In the genomic region with DNA sequence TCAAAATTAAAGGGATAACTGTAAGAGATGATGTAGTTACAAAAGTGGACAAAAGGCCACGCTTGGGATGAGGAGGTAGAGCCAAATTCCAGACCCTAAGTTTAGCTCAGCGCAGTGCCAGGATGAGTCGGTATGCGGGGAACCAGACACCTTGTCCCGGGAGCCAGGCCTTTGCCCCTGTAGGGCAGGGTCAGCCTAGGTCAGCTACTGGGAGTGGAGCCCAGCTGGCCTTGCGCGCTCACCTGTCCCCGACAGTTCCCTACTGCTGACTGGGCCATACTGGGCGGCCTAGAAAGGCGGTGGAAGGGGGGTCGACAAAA, we compare ENCODE assay signal across 8 mouse cellular contexts. TPM values are rescaled to one million over a fixed set of nuclear protein-coding genes. Genes with fewer than 3 reads are reported as not detected.
DNase-seq lines count a peak whose midpoint lies in the region; ATAC-seq lines count a peak whose summit lies in the region.

No protein-coding gene starts in this region.

- H3K9ac ChIP-seq in forebrain, embryonic 11.5 days (ENCODE audit: low read length): peak overlapping the region; percentile 70
- H3K9ac ChIP-seq in intestine, embryonic 16.5 days (ENCODE audit: low read depth, low read length): peak overlapping the region; percentile 82
- H3K9ac ChIP-seq in midbrain, embryonic 13.5 days (replicated peaks): peak overlapping the region; percentile 79

- no peaks in the 10 kb centered on the region for H3K9me3 ChIP-seq in heart, embryonic 10.5 days
- H3K9me3 ChIP-seq in forebrain, embryonic 11.5 days (ENCODE audit: control insufficient read depth, low read length): no peaks in the 10 kb centered on the region
- no peaks in the 10 kb centered on the region for H3K9me3 ChIP-seq in intestine, embryonic 16.5 days (ENCODE audit: control insufficient read depth, low read length)
- no peaks in the 10 kb centered on the region for H3K9me3 ChIP-seq in midbrain, embryonic 13.5 days

- DNase-seq in heart, embryonic 10.5 days (ENCODE audit: low spot score): no peak
- DNase-seq in heart, postnatal 25 days (ENCODE audit: low spot score): no peak
- DNase-seq in forebrain, embryonic 11.5 days (ENCODE audit: low spot score): no peak
- no peak for DNase-seq in left cerebral cortex, postnatal 14 days (ENCODE audit: low spot score in 2 of 2)
- no peak for DNase-seq in adrenal gland, adult (ENCODE audit: inconsistent age in 2 of 2, low spot score in 1 of 2)

- H3K27ac ChIP-seq in heart, embryonic 10.5 days: peak overlapping the region; percentile 79; the same call in 1 of the 2 replicates
- no peak overlapping the region for H3K27ac ChIP-seq in forebrain, embryonic 11.5 days (ENCODE audit: low read depth, low read length)
- no peak overlapping the region for H3K27ac ChIP-seq in intestine, embryonic 16.5 days (ENCODE audit: low read length)
- H3K27ac ChIP-seq in midbrain, embryonic 13.5 days: no peak overlapping the region

- peaks cover 34% of the 10 kb centered on the region for H3K27me3 ChIP-seq in heart, embryonic 10.5 days (ENCODE audit: insufficient read depth, poor library complexity, severe bottlenecking)
- peaks cover 6% of the 10 kb centered on the region; the same call in 1 of the 2 replicates for H3K27me3 ChIP-seq in forebrain, embryonic 11.5 days (ENCODE audit: control insufficient read depth, insufficient read depth, low read length)
- H3K27me3 ChIP-seq in intestine, embryonic 16.5 days (replicated peaks; ENCODE audit: control insufficient read depth, insufficient read depth, low read length): no peaks in the 10 kb centered on the region
- H3K27me3 ChIP-seq in midbrain, embryonic 13.5 days: peaks cover 40% of the 10 kb centered on the region

- intact Hi-C loops in heart, postnatal 25 days (cut with DNase I): no loop called here
- intact Hi-C loops in left cerebral cortex, postnatal 14 days (cut with DNase I): no loop called here

- 9% methylated on average over 11 of the region's 11 CpGs for WGBS in heart, embryonic 10.5 days
- WGBS in forebrain, embryonic 11.5 days: 7% methylated on average over 11 of the region's 11 CpGs
- WGBS in intestine, embryonic 16.5 days: 17% methylated on average over 11 of the region's 11 CpGs
- 7% methylated on average over 11 of the region's 11 CpGs for WGBS in midbrain, embryonic 13.5 days

- peak overlapping the region; percentile 93 for H3K4me3 ChIP-seq in heart, embryonic 10.5 days
- peak overlapping the region; percentile 75 for H3K4me3 ChIP-seq in forebrain, embryonic 11.5 days (ENCODE audit: low read depth, low read length)
- H3K4me3 ChIP-seq in intestine, embryonic 16.5 days (ENCODE audit: low read length): peak overlapping the region; percentile 93
- H3K4me3 ChIP-seq in midbrain, embryonic 13.5 days (replicated peaks): peak overlapping the region; percentile 88

- H3K4me2 ChIP-seq in forebrain, embryonic 11.5 days (ENCODE audit: low read depth, low read length, severe bottlenecking): peak overlapping the region; percentile 77
- peak overlapping the region; percentile 89 for H3K4me2 ChIP-seq in intestine, embryonic 16.5 days (ENCODE audit: low read depth, low read length)
- H3K4me2 ChIP-seq in midbrain, embryonic 13.5 days (replicated peaks): peak overlapping the region; percentile 87

- H3K36me3 ChIP-seq in heart, embryonic 10.5 days: no peaks in the 10 kb centered on the region
- no peaks in the 10 kb centered on the region for H3K36me3 ChIP-seq in forebrain, embryonic 11.5 days (ENCODE audit: control insufficient read depth, insufficient read depth, low read length)
- H3K36me3 ChIP-seq in intestine, embryonic 16.5 days (ENCODE audit: control insufficient read depth, insufficient read depth, low read length): no peaks in the 10 kb centered on the region
- H3K36me3 ChIP-seq in midbrain, embryonic 13.5 days: no peaks in the 10 kb centered on the region

- peaks cover 13% of the 10 kb centered on the region for H3K4me1 ChIP-seq in heart, embryonic 10.5 days
- peaks cover 2% of the 10 kb centered on the region; the same call in 1 of the 2 replicates for H3K4me1 ChIP-seq in forebrain, embryonic 11.5 days (replicated peaks; ENCODE audit: control insufficient read depth, insufficient read depth, low read length)
- H3K4me1 ChIP-seq in intestine, embryonic 16.5 days (ENCODE audit: control insufficient read depth, insufficient read depth, low read length): peaks cover 12% of the 10 kb centered on the region
- H3K4me1 ChIP-seq in midbrain, embryonic 13.5 days (replicated peaks): peaks cover 15% of the 10 kb centered on the region

- no peak for ATAC-seq in forebrain, embryonic 11.5 days (replicated peaks; ENCODE audit: low FRiP score)
- peak; percentile 7; the same call in 1 of the 2 replicates for ATAC-seq in intestine, embryonic 16.5 days
- peak; percentile 44; the same call in 1 of the 2 replicates for ATAC-seq in midbrain, embryonic 13.5 days
- no peak for ATAC-seq in granulocyte monocyte progenitor cell, adult 5-6 weeks (replicated peaks; ENCODE audit: poor library complexity, severe bottlenecking)

RNA-seq across cellular contexts. Expression of gene Gm12184, which starts 10.5 kb away (rescaled TPM):
- polyA plus RNA-seq in heart, embryonic 10.5 days (2016; fragmentation: Nextera tagmentation; extraction: Ambion mirVana): 0.68 and 1.9 TPM in 2 replicates
- total RNA-seq in heart, postnatal 25 days (2021): 1 to 10 TPM; 2.0 to 3.2 TPM
- polyA plus RNA-seq in forebrain, embryonic 11.5 days (2014; fragmentation: Nextera tagmentation; extraction: Ambion mirVana): 12.3 and 12.7 TPM in 2 replicates
- 1.3 and 1.4 TPM in 2 replicates for polyA plus RNA-seq in intestine, embryonic 16.5 days (2015; fragmentation: Nextera tagmentation; extraction: Ambion mirVana)
- 3.4 and 3.6 TPM in 2 replicates for polyA plus RNA-seq in midbrain, embryonic 13.5 days (2015; fragmentation: Nextera tagmentation; extraction: Ambion mirVana)
- 1 to 10 TPM; 1.2 to 1.6 TPM for total RNA-seq in left cerebral cortex, postnatal 14 days (2021)
- total RNA-seq in granulocyte monocyte progenitor cell, adult 5-6 weeks (2014; fragmentation: Nextera tagmentation): 2.9 and 10.5 TPM in 2 replicates
- 14.2 and 35.9 TPM in 2 replicates for total RNA-seq in granulocyte monocyte progenitor cell, adult 5-6 weeks (2017)

RNA-seq across cellular contexts. Expression of gene Trim7, which starts 11.0 kb away (rescaled TPM):
- polyA plus RNA-seq in heart, embryonic 10.5 days (2016; fragmentation: Nextera tagmentation; extraction: Ambion mirVana): 0.18 and 0.44 TPM in 2 replicates
- total RNA-seq in heart, postnatal 25 days (2021): 10 to 100 TPM; 15.7 to 23.2 TPM
- polyA plus RNA-seq in forebrain, embryonic 11.5 days (2014; fragmentation: Nextera tagmentation; extraction: Ambion mirVana): 0.51 and 2.1 TPM in 2 replicates
- 0.78 and 1.2 TPM in 2 replicates for polyA plus RNA-seq in intestine, embryonic 16.5 days (2015; fragmentation: Nextera tagmentation; extraction: Ambion mirVana)
- polyA plus RNA-seq in midbrain, embryonic 13.5 days (2015; fragmentation: Nextera tagmentation; extraction: Ambion mirVana): 0.89 and 1.0 TPM in 2 replicates
- 1 to 10 TPM; 1.4 to 1.8 TPM for total RNA-seq in left cerebral cortex, postnatal 14 days (2021)
- total RNA-seq in granulocyte monocyte progenitor cell, adult 5-6 weeks (2014; fragmentation: Nextera tagmentation): not detected in 2 replicates
- 0.30 and 0.41 TPM in 2 replicates for total RNA-seq in granulocyte monocyte progenitor cell, adult 5-6 weeks (2017)

RNA-seq across cellular contexts. Expression of gene Trim41, which starts 19.8 kb away (rescaled TPM):
- 3.0 and 4.7 TPM in 2 replicates for polyA plus RNA-seq in heart, embryonic 10.5 days (2016; fragmentation: Nextera tagmentation; extraction: Ambion mirVana)
- total RNA-seq in heart, postnatal 25 days (2021): 10 to 100 TPM; 17.8 to 20.4 TPM
- 4.5 and 5.6 TPM in 2 replicates for polyA plus RNA-seq in forebrain, embryonic 11.5 days (2014; fragmentation: Nextera tagmentation; extraction: Ambion mirVana)
- polyA plus RNA-seq in intestine, embryonic 16.5 days (2015; fragmentation: Nextera tagmentation; extraction: Ambion mirVana): 4.1 and 5.9 TPM in 2 replicates
- polyA plus RNA-seq in midbrain, embryonic 13.5 days (2015; fragmentation: Nextera tagmentation; extraction: Ambion mirVana): 6.9 and 7.0 TPM in 2 replicates
- total RNA-seq in left cerebral cortex, postnatal 14 days (2021): 10 to 100 TPM; 52.0 to 56.4 TPM
- 17.1 and 24.2 TPM in 2 replicates for total RNA-seq in granulocyte monocyte progenitor cell, adult 5-6 weeks (2014; fragmentation: Nextera tagmentation)
- 39.4 and 50.8 TPM in 2 replicates for total RNA-seq in granulocyte monocyte progenitor cell, adult 5-6 weeks (2017)

RNA-seq across cellular contexts. Expression of gene Irgm1, which starts 34.5 kb away (rescaled TPM):
- polyA plus RNA-seq in heart, embryonic 10.5 days (2016; fragmentation: Nextera tagmentation; extraction: Ambion mirVana): 3.0 and 3.6 TPM in 2 replicates
- total RNA-seq in heart, postnatal 25 days (2021): 1 to 10 TPM; 8.8 to 8.9 TPM
- polyA plus RNA-seq in forebrain, embryonic 11.5 days (2014; fragmentation: Nextera tagmentation; extraction: Ambion mirVana): 1.5 TPM in 2 replicates
- 15.6 and 15.8 TPM in 2 replicates for polyA plus RNA-seq in intestine, embryonic 16.5 days (2015; fragmentation: Nextera tagmentation; extraction: Ambion mirVana)
- 1.8 and 1.9 TPM in 2 replicates for polyA plus RNA-seq in midbrain, embryonic 13.5 days (2015; fragmentation: Nextera tagmentation; extraction: Ambion mirVana)
- total RNA-seq in left cerebral cortex, postnatal 14 days (2021): 1 to 10 TPM; 3.7 TPM
- total RNA-seq in granulocyte monocyte progenitor cell, adult 5-6 weeks (2014; fragmentation: Nextera tagmentation): 27.7 and 45.0 TPM in 2 replicates
- 22.1 and 23.6 TPM in 2 replicates for total RNA-seq in granulocyte monocyte progenitor cell, adult 5-6 weeks (2017)

RNA-seq across cellular contexts. Expression of gene Rack1, which starts 36.8 kb away (rescaled TPM):
- polyA plus RNA-seq in heart, embryonic 10.5 days (2016; fragmentation: Nextera tagmentation; extraction: Ambion mirVana): 542 and 712 TPM in 2 replicates
- total RNA-seq in heart, postnatal 25 days (2021): 100 to 1,000 TPM; 397 to 416 TPM
- 648 and 653 TPM in 2 replicates for polyA plus RNA-seq in forebrain, embryonic 11.5 days (2014; fragmentation: Nextera tagmentation; extraction: Ambion mirVana)
- polyA plus RNA-seq in intestine, embryonic 16.5 days (2015; fragmentation: Nextera tagmentation; extraction: Ambion mirVana): 713 and 755 TPM in 2 replicates
- 472 and 473 TPM in 2 replicates for polyA plus RNA-seq in midbrain, embryonic 13.5 days (2015; fragmentation: Nextera tagmentation; extraction: Ambion mirVana)
- 100 to 1,000 TPM; 252 to 259 TPM for total RNA-seq in left cerebral cortex, postnatal 14 days (2021)
- total RNA-seq in granulocyte monocyte progenitor cell, adult 5-6 weeks (2014; fragmentation: Nextera tagmentation): 2,229 and 2,435 TPM in 2 replicates
- total RNA-seq in granulocyte monocyte progenitor cell, adult 5-6 weeks (2017): 1,577 and 1,773 TPM in 2 replicates

Comparison
In these comparisons a context has a peak if more than half of its experiments do, and no peak if none do; other contexts are left out.
1. ATAC-seq: peak in intestine, embryonic 16.5 days (single experiment) and midbrain, embryonic 13.5 days (single experiment); none in forebrain, embryonic 11.5 days (single experiment) and granulocyte monocyte progenitor cell, adult 5-6 weeks (single experiment).
2. Peak in every context shown above with its lines, with median percentiles within 50 percentile points of each other: H3K4me3 ChIP-seq, H3K4me2 ChIP-seq and H3K9ac ChIP-seq.